In genomic region chr15:103228904-103229303, GRCm38 (mm10) we compare ENCODE assay signal across 19 mouse cellular contexts. TPM values are rescaled to one million over a fixed set of nuclear protein-coding genes. Genes with fewer than 3 reads are reported as not detected.
DNase-seq lines count a peak whose midpoint lies in the region; ATAC-seq and TF ChIP-seq lines count a peak whose summit lies in the region.
"Had no signal": no experiment of that assay in that cellular context is flagged by ENCODE, and none has a peak within 500 bp of the region (broad histone marks: within the 10 kb centered on the region; RNA-seq: fewer than 3 reads in every experiment).

No protein-coding gene starts in this region.

- H3K4me3 ChIP-seq in embryonic facial prominence, embryonic 14.5 days (ENCODE audit: low read depth, low read length), result no peak overlapping the region
- H3K4me3 ChIP-seq in embryonic facial prominence, embryonic 10.5 days, result no peak overlapping the region
- H3K4me3 ChIP-seq in kidney, adult 2 months (ENCODE audit: insufficient read depth, low read depth, low read length), result no peak overlapping the region
- H3K4me3 ChIP-seq in lung, adult 2 months (replicated peaks; ENCODE audit: extremely low read depth, low read depth, low read length), result no peak overlapping the region
- H3K4me3 ChIP-seq in stomach, postnatal 0 days (ENCODE audit: low read depth, low read length), result no peak overlapping the region
- H3K4me3 ChIP-seq: hindbrain, embryonic 13.5 days; liver, embryonic 15.5 days had no signal

- no peak for TF ChIP-seq EP300 in stomach, postnatal 0 days (optimal IDR thresholded peaks at IDR 0.05)

- TF ChIP-seq CTCF in kidney, adult 2 months (conservative IDR thresholded peaks at IDR 0.05; ENCODE audit: insufficient read depth, insufficient read length, low read depth, low read length), result no peak
- no peak for TF ChIP-seq CTCF in lung, adult 2 months (IDR thresholded peaks at IDR 0.05; ENCODE audit: insufficient read depth, low read length)
- TF ChIP-seq CTCF in stomach, postnatal 0 days (IDR thresholded peaks at IDR 0.05; ENCODE audit: low read depth), result no peak

- DNase-seq in embryonic facial prominence, embryonic 14.5 days (ENCODE audit: low spot score), result peak; percentile 65
- DNase-seq in embryonic facial prominence, embryonic 10.5 days (ENCODE audit: low spot score), result no peak
- peak; percentile 40 for DNase-seq in kidney, adult 2 months
- DNase-seq in kidney, postnatal 10 days, result no peak
- peak; percentile 18 for DNase-seq in lung, postnatal 25 days (ENCODE audit: low spot score)
- no peak for DNase-seq in lung, adult 2 months
- no peak for DNase-seq in stomach, postnatal 0 days (ENCODE audit: low spot score)
- DNase-seq in left cerebral cortex, postnatal 14 days (ENCODE audit: low spot score in 2 of 2), result no peak
- DNase-seq: adrenal gland, postnatal 14 days; cerebellum, adult 9-11 months; embryo, embryonic 11 days; gastrocnemius, postnatal 36 days; kidney, adult 9 months; layer of hippocampus, adult 9-11 months had no signal

- peaks cover 10% of the 10 kb centered on the region for H3K4me1 ChIP-seq in embryonic facial prominence, embryonic 14.5 days (ENCODE audit: control insufficient read depth, insufficient read depth, low read length)
- H3K4me1 ChIP-seq in embryonic facial prominence, embryonic 10.5 days, result no peaks in the 10 kb centered on the region; the same call in 1 of the 2 replicates
- H3K4me1 ChIP-seq in kidney, adult 2 months (ENCODE audit: control insufficient read depth, insufficient read depth, low read length), result peaks cover 17% of the 10 kb centered on the region
- H3K4me1 ChIP-seq in lung, adult 2 months (ENCODE audit: control insufficient read depth, insufficient read depth, low read length), result peaks cover 4% of the 10 kb centered on the region
- H3K4me1 ChIP-seq in stomach, postnatal 0 days (replicated peaks; ENCODE audit: control insufficient read depth, insufficient read depth), result no peaks in the 10 kb centered on the region

- H3K4me2 ChIP-seq in embryonic facial prominence, embryonic 14.5 days (ENCODE audit: low read depth, low read length), result no peak overlapping the region
- H3K4me2 ChIP-seq in stomach, postnatal 0 days (replicated peaks; ENCODE audit: low read depth), result no peak overlapping the region
- H3K4me2 ChIP-seq: hindbrain, embryonic 13.5 days; liver, embryonic 15.5 days; midbrain, embryonic 11.5 days had no signal

- 0 out of 2 replicates have a peak overlapping the region, but pooled peaks have one; percentile 21 for H3K27ac ChIP-seq in embryonic facial prominence, embryonic 14.5 days (replicated peaks; ENCODE audit: low read depth, low read length)
- H3K27ac ChIP-seq in embryonic facial prominence, embryonic 10.5 days (replicated peaks), result no peak overlapping the region
- H3K27ac ChIP-seq in kidney, adult 2 months (ENCODE audit: insufficient read depth, low read depth, low read length), result peak overlapping the region; percentile 74
- 0 out of 2 replicates have a peak overlapping the region, but pooled peaks have one; percentile 9 for H3K27ac ChIP-seq in stomach, postnatal 0 days (replicated peaks)
- H3K27ac ChIP-seq: hindbrain, embryonic 13.5 days; liver, embryonic 15.5 days had no signal

- no peaks in the 10 kb centered on the region for H3K9me3 ChIP-seq in embryonic facial prominence, embryonic 14.5 days (ENCODE audit: control insufficient read depth, low read length)
- H3K9me3 ChIP-seq in embryonic facial prominence, embryonic 10.5 days, result no peaks in the 10 kb centered on the region
- H3K9me3 ChIP-seq in stomach, postnatal 0 days (ENCODE audit: control insufficient read depth, low read length), result no peaks in the 10 kb centered on the region
- H3K9me3 ChIP-seq: hindbrain, embryonic 13.5 days; liver, embryonic 15.5 days had no signal

- no peak for TF ChIP-seq POLR2A in kidney, adult 2 months (IDR thresholded peaks at IDR 0.05; ENCODE audit: low read depth, low read length)
- no peak for TF ChIP-seq POLR2A in lung, adult 2 months (IDR thresholded peaks at IDR 0.05; ENCODE audit: borderline replicate concordance, extremely low read depth, low read depth, low read length)

- no peaks in the 10 kb centered on the region for H3K27me3 ChIP-seq in embryonic facial prominence, embryonic 14.5 days (replicated peaks; ENCODE audit: control insufficient read depth, insufficient read depth, low read length)
- H3K27me3 ChIP-seq in embryonic facial prominence, embryonic 10.5 days (replicated peaks; ENCODE audit: low read depth, poor library complexity, severe bottlenecking), result no peaks in the 10 kb centered on the region
- H3K27me3 ChIP-seq in kidney, adult 2 months (replicated peaks; ENCODE audit: control insufficient read depth, insufficient read depth, low read length), result no peaks in the 10 kb centered on the region
- no peaks in the 10 kb centered on the region for H3K27me3 ChIP-seq in stomach, postnatal 0 days (ENCODE audit: control insufficient read depth, insufficient read depth, low read length)
- H3K27me3 ChIP-seq: hindbrain, embryonic 13.5 days; liver, embryonic 15.5 days had no signal

- no peak overlapping the region for H3K9ac ChIP-seq in embryonic facial prominence, embryonic 14.5 days (ENCODE audit: low read depth, low read length)
- no peak overlapping the region for H3K9ac ChIP-seq in stomach, postnatal 0 days (ENCODE audit: low read length)
- H3K9ac ChIP-seq: hindbrain, embryonic 13.5 days; liver, embryonic 15.5 days had no signal

- ATAC-seq in embryonic facial prominence, embryonic 14.5 days (ENCODE audit: low read depth), result peak; percentile 44; the same call in 1 of the 2 replicates
- no peak; the same call in 1 of the 2 replicates for ATAC-seq in stomach, postnatal 0 days (ENCODE audit: low FRiP score, low TSS enrichment)

- 65% methylated on average over 2 of the region's 2 CpGs for WGBS in embryonic facial prominence, embryonic 14.5 days
- 86% methylated on average over 2 of the region's 2 CpGs for WGBS in embryonic facial prominence, embryonic 10.5 days
- WGBS in kidney, adult 2 months, result 49% methylated on average over 2 of the region's 2 CpGs
- 49% methylated on average over 2 of the region's 2 CpGs for WGBS in lung, adult 2 months
- WGBS in stomach, postnatal 0 days, result 40% methylated on average over 2 of the region's 2 CpGs

- H3K36me3 ChIP-seq in embryonic facial prominence, embryonic 14.5 days (ENCODE audit: control insufficient read depth, insufficient read depth, low read length), result no peaks in the 10 kb centered on the region
- H3K36me3 ChIP-seq in embryonic facial prominence, embryonic 10.5 days (replicated peaks), result peaks cover 20% of the 10 kb centered on the region
- no peaks in the 10 kb centered on the region for H3K36me3 ChIP-seq in kidney, adult 2 months (ENCODE audit: control insufficient read depth, insufficient read depth, low read length)
- no peaks in the 10 kb centered on the region for H3K36me3 ChIP-seq in stomach, postnatal 0 days (ENCODE audit: control insufficient read depth, insufficient read depth, low read length)
- H3K36me3 ChIP-seq: hindbrain, embryonic 13.5 days had no signal

- intact Hi-C loops in left cerebral cortex, postnatal 14 days (cut with DNase I), result no loop called here

RNA-seq across cellular contexts. Expression of gene Cbx5, which starts 10.7 kb away (rescaled TPM):
- 112 and 126 TPM in 2 replicates for polyA plus RNA-seq in embryonic facial prominence, embryonic 14.5 days (2014; fragmentation: Nextera tagmentation; extraction: Ambion mirVana)
- polyA plus RNA-seq in embryonic facial prominence, embryonic 10.5 days (2016; fragmentation: Nextera tagmentation; extraction: Ambion mirVana), result 202 and 206 TPM in 2 replicates
- 18.8 and 26.9 TPM in 2 replicates for polyA plus RNA-seq in kidney, adult 2 months (2012; rRNA removed)
- polyA plus RNA-seq in lung, adult 2 months (2012; rRNA removed), result 12.2 and 20.0 TPM in 2 replicates
- 23.0 and 26.8 TPM in 2 replicates for polyA plus RNA-seq in stomach, postnatal 0 days (2015; fragmentation: Nextera tagmentation; extraction: Ambion mirVana)
- total RNA-seq in left cerebral cortex, postnatal 14 days (2021), result 100 to 1,000 TPM; 152 to 162 TPM

RNA-seq across cellular contexts. Expression of gene Hnrnpa1, which starts 11.3 kb away (rescaled TPM):
- 573 and 661 TPM in 2 replicates for polyA plus RNA-seq in embryonic facial prominence, embryonic 14.5 days (2014; fragmentation: Nextera tagmentation; extraction: Ambion mirVana)
- polyA plus RNA-seq in embryonic facial prominence, embryonic 10.5 days (2016; fragmentation: Nextera tagmentation; extraction: Ambion mirVana), result 1,897 and 1,928 TPM in 2 replicates
- polyA plus RNA-seq in kidney, adult 2 months (2012; rRNA removed), result 50.0 and 69.3 TPM in 2 replicates
- 49.1 and 93.5 TPM in 2 replicates for polyA plus RNA-seq in lung, adult 2 months (2012; rRNA removed)
- polyA plus RNA-seq in stomach, postnatal 0 days (2015; fragmentation: Nextera tagmentation; extraction: Ambion mirVana), result 236 and 251 TPM in 2 replicates
- total RNA-seq in left cerebral cortex, postnatal 14 days (2021), result 100 to 1,000 TPM; 236 to 247 TPM

RNA-seq across cellular contexts. Expression of gene Nfe2, which starts 29.3 kb away (rescaled TPM):
- polyA plus RNA-seq in embryonic facial prominence, embryonic 14.5 days (2014; fragmentation: Nextera tagmentation; extraction: Ambion mirVana), result 2.1 and 2.5 TPM in 2 replicates
- 4.7 and 5.9 TPM in 2 replicates for polyA plus RNA-seq in embryonic facial prominence, embryonic 10.5 days (2016; fragmentation: Nextera tagmentation; extraction: Ambion mirVana)
- 0.58 and 1.0 TPM in 2 replicates for polyA plus RNA-seq in kidney, adult 2 months (2012; rRNA removed)
- polyA plus RNA-seq in lung, adult 2 months (2012; rRNA removed), result 7.7 and 14.1 TPM in 2 replicates
- polyA plus RNA-seq in stomach, postnatal 0 days (2015; fragmentation: Nextera tagmentation; extraction: Ambion mirVana), result 0.50 and 0.70 TPM in 2 replicates
- total RNA-seq in left cerebral cortex, postnatal 14 days (2021), result not detected
- total RNA-seq: gastrocnemius, postnatal 36 days; left cerebral cortex, postnatal 25 days had no signal
- polyA plus RNA-seq: frontal cortex, adult 2 months had no signal

RNA-seq across cellular contexts. Expression of gene Copz1, which starts 43.6 kb away (rescaled TPM):
- polyA plus RNA-seq in embryonic facial prominence, embryonic 14.5 days (2014; fragmentation: Nextera tagmentation; extraction: Ambion mirVana), result 274 and 289 TPM in 2 replicates
- polyA plus RNA-seq in embryonic facial prominence, embryonic 10.5 days (2016; fragmentation: Nextera tagmentation; extraction: Ambion mirVana), result 281 and 285 TPM in 2 replicates
- polyA plus RNA-seq in kidney, adult 2 months (2012; rRNA removed), result 138 TPM in 2 replicates
- 55.1 and 86.2 TPM in 2 replicates for polyA plus RNA-seq in lung, adult 2 months (2012; rRNA removed)
- polyA plus RNA-seq in stomach, postnatal 0 days (2015; fragmentation: Nextera tagmentation; extraction: Ambion mirVana), result 159 and 168 TPM in 2 replicates
- 100 to 1,000 TPM; 107 to 114 TPM for total RNA-seq in left cerebral cortex, postnatal 14 days (2021)

Comparison
In these comparisons a context has a peak if more than half of its experiments do, and no peak if none do; other contexts are left out.
1. DNase-seq: peak in embryonic facial prominence, embryonic 14.5 days (single experiment), kidney, adult 2 months (single experiment) and lung, postnatal 25 days (single experiment); none in embryonic facial prominence, embryonic 10.5 days (single experiment), kidney, postnatal 10 days (single experiment), lung, adult 2 months (single experiment), stomach, postnatal 0 days (single experiment) and left cerebral cortex, postnatal 14 days (0 of 2).